Mouse (Mus musculus) bone marrow macrophage, adult 2 months (primary cell): ENCODE results near the gene Edar.
A peak's percentile ranks its signal among the peaks of the same experiment; 100 is the strongest.

ENCODE experiments used
- CTCF ChIP-seq: IDR thresholded peaks from 2 replicates; pipeline ENCODE4 v1.5.1; 2012; ENCODE audit warnings: low read depth, mild to moderate bottlenecking, low read length, moderate library complexity
- POLR2A ChIP-seq: IDR thresholded peaks from 2 replicates; pipeline ENCODE4 v1.6.1; 2012; ENCODE audit warnings: mild to moderate bottlenecking, low read depth, low read length, borderline replicate concordance

DNA sequence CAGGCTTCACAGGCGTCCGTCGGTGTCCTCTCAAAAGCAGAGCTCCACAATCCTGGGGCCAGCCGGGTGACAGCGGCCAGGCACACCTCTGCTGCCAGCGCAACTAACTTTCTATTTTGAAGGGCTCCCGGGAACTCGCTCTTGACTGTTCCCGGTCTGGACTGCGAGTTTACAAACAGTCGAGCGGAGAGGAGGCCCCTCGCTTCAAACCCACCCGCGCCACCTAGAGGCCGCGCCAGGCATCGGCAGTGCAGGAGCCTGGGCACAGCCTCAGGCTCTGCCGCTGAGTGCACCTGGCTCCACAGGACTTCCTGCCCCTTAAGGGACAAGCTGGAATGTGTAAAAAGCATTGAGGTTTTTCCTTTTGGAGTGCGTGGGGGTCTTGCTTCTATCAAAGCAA is at the start of gene Edar:
- peak; percentile 43 for TF ChIP-seq CTCF
- no peak for TF ChIP-seq POLR2A
